Mouse (Mus musculus): ENCODE measurements around the gene Crlf1.
A peak's percentile ranks its signal among the peaks of the same experiment; 100 is the strongest.

Gene Crlf1

GRCm38 (mm10) chr8:70468733-70469132, 24.2 kb upstream of the Crlf1 start:
- DNase-seq (ENCODE audit: low read depth, low spot score) = no peak

GRCm38 (mm10) chr8:70469295-70469916, 23.6 kb upstream of the Crlf1 start:
- no peak for DNase-seq (ENCODE audit: low read depth, low spot score)

- no peak for DNase-seq (ENCODE audit: low read depth, low spot score)
Measured at GRCm38 (mm10) chr8:70469938-70470337, 23.0 kb upstream of the Crlf1 start.

DNA sequence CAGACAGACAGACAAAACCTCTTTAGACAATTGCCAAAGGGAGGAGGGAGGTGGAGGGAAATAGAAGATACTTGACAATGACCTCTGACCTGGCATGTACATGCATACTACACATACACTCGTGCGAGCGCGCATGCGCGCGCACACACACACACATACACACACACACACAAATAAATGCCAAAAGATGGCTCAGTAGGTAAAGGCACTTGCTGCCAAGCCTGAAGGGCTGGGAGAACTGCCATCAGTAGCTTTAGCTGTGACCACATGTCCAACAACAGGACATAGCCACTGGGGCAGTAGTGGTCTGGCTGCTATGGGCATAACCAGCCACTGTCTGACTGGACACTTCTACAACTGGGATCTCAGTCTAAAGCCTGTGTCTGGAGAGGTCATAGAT, 21.1 kb upstream of the Crlf1 start:
- no peak for DNase-seq (ENCODE audit: low read depth, low spot score)

GRCm38 (mm10) chr8:70476333-70477268, 16.4 kb upstream of the Crlf1 start, which contains the start of gene Klhl26:
Gene Klhl26, minus strand, starts transcription at chr8:70476968.
- peak; percentile 98 for DNase-seq (ENCODE audit: low read depth, low spot score)

- peak; percentile 97 for DNase-seq (ENCODE audit: low read depth, low spot score)
Measured at GRCm38 (mm10) chr8:70477269-70477982, 15.5 kb upstream of the Crlf1 start.

DNA sequence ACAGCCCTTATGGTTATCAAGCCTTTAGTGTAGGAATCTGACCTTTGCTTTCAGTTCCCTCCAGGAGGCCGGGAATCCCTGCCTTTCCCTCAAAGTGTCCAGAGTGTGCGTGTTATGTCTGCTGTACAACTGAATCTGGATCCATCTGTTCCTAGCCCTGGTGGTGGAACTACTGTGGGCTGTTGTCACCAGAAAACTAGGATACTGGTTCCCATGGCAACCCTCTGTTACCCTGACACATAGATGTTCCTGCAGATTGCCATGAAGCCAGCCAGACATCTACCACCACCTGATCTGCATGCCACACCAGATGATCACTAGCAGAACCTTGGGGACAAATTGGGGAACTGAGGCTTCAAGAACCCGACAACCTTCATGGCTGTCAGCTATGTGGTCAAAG, 11.1 kb upstream of the Crlf1 start:
- DNase-seq (ENCODE audit: low read depth, low spot score) = no peak

DNA sequence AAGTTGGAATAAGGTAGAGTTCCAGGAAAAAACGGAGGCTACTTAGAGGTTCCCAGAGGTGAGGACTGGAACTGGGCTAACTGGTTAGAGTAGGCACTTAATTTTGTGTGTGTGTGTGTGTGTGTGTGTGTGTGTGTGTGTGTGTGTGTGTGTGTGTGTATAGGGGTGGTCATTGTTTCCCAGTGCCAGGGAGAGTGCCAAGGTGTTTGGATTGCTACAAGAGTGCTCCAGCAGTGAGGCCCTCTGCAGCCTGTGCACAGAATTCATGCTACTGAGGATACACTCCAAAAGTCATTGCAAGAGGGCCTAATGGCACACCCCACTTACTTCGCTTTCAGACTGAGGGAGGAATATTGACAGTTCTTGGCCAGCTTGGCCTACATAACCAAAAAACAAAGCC, 10.0 kb upstream of the Crlf1 start:
- no peak for DNase-seq (ENCODE audit: low read depth, low spot score)

DNA sequence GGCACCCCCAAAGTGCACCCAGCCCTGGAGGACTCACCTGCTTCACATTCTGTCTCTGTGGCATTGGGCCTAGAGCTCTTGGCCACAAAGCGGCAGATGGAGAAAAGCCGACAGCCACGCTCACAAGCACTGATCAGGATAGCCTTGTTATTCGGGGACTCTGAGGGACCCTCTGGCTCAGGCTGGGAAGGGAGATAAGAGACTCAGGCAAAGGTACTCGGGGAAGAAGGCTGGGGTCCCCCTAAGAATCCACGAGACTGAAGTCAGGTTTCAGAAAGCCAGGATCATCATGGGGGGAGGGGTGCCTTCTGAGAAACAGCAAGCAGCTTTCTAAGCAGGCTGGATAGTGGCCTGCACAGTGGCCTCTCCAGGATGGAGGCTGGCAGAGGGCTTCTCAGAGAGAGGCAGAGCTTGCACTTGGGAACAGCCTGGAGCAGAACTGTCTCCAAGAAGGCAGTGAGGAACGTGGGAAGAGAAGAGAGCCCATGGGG, 6.7 kb upstream of the Crlf1 start:
- DNase-seq (ENCODE audit: low read depth, low spot score) = no peak

- no peak for DNase-seq (ENCODE audit: low read depth, low spot score)
Measured at GRCm38 (mm10) chr8:70486941-70487520, 5.9 kb upstream of the Crlf1 start, which contains the start of gene Tmem59l. Gene Tmem59l, minus strand, starts transcription at chr8:70487358.

DNA sequence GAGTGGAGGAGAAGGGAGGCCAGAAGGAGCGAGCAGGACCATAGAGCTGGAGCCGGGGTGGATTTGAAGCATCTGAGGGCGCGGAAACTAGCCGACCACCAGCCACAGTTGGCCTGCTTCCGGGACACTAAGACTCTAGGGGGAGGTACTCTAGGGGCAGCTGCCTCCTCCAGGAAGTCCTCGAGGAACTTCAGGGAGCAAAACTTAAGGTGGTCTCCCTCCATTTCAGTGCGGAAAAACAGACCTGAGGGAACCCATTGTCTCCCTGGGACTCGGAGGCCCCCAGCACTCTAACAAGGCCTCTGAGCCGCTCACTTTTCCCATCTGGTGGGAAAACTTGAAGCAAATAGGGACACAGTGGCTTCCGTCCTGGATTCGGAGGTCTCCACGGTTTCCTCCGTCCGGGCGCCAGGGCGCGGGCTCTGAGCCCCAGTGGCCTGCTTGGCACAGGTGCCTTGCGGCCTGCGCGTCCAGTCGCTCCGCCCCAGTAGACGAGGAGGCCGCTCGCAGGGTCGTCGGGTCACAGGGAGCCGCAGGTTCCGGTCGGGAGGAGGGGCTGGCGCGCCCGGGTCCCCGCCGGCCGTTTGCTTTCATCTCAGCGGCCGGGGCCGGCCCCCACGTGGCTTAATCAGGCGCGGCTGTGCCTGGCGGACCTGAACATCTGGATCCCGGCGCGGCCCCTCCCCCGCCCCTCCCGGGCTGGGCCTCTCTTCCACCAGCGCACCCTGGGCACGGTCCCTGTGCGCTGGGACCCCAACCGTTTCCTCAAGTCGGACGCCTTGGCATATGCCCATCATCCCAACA, 4.8 kb upstream of the Crlf1 start:
- peak; percentile 50 for DNase-seq (ENCODE audit: low read depth, low spot score)

GRCm38 (mm10) chr8:70488931-70489470, 4.0 kb upstream of the Crlf1 start:
- no peak for DNase-seq (ENCODE audit: low read depth, low spot score)

DNA sequence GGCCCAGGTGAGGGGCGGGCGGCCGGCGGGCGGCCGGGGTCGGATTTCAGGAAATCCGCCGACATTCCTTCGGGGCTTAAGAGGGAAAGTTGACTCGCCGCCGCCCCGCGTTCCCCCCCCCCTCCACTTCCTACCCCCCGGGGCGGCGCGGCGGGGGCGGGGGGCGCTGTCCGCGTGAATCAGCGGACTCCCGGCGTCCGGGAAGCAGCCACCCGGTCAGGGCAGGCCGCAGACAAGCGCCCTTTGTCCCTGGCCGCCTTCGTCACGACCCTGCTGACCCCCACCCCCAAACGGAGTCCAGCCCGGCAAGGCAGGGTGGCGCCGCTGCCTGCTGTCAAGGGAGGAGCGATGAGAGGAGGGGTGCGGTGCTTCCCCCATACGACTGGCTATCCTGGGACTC, 3.4 kb upstream of the Crlf1 start:
- DNase-seq (ENCODE audit: low read depth, low spot score) = no peak

- DNase-seq (ENCODE audit: low read depth, low spot score) = no peak
Measured at GRCm38 (mm10) chr8:70490061-70490879, 2.7 kb upstream of the Crlf1 start.

DNA sequence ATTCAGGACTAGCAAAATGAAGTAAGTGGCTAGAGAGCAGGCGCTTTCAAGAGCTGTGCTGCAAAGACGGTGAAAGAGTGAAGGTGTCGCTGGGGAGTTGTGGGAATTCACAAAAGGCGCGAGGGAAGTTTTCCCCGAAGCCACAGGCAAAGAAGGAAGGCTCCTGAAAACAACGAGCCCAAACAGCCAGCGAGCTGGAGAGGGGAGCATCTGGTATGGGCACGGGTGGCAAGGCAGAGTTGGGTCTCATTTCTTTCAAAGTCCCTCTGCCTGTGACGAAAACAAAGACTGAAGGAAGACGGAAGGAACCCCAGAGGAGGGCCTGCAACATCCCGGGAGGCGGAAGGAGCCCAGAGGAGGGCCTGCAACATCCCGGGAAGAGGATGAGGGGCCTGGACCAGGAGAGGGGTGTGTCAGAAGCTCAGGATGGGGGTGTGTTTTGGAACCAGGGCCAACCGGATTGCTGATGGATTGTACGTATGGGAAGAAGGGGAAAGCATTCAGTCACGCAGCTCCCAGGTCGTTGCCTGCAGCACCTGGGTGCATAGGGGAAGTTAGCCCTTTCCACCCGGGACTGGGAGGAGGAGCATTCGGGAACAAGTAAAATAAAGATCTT, 2.0 kb upstream of the Crlf1 start:
- peak; percentile 60 for DNase-seq (ENCODE audit: low read depth, low spot score)

GRCm38 (mm10) chr8:70493692-70494415, 896 bp downstream of the Crlf1 start:
- DNase-seq (ENCODE audit: low read depth, low spot score) = no peak

DNA sequence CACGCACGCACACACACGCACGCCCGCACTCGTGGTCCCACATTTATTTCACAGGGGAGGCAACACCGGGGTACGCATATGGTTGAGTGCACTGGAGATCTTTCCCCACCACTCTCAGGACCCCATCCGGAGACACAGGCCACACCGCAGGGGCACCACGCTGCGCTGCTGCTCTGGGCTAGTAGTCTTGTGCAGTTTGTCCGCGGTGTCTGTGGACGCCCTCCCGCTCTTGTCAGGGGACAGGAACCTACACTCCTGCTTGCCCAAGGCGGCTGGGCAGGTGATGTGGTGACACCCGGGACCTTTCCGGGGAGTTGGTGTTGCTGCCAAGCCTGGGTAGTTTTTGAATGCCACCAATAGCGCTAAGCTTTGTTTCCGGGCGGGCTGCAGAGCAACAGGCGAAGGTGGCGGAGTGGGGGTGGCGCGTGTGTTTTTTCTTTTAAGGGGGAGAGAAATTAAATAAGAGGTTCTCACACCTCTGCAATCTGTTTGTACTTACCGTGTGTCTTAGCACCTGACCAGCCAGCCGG, 1.5 kb downstream of the Crlf1 start:
- no peak for DNase-seq (ENCODE audit: low read depth, low spot score)

Data from R1 (cell line).